Mouse (Mus musculus) C2C12 (cell line): Measurements from ENCODE around the gene Fam133b. TPM values are rescaled to one million over a fixed set of nuclear protein-coding genes. Genes with fewer than 3 reads are reported as not detected.

Experiments used
- H3K27me3 ChIP-seq: one replicate; pipeline ENCODE4 v1.6.1; 2011; ENCODE audit not compliant: control insufficient read depth, insufficient read depth, insufficient read length
- H3K36me3 ChIP-seq: one replicate; pipeline ENCODE4 v1.6.1; 2011; ENCODE audit not compliant: control insufficient read depth, insufficient read depth
- H3K4me3 ChIP-seq: one replicate; pipeline ENCODE4 v1.5.1; 2011; ENCODE audit warnings: mild to moderate bottlenecking, control low read depth; ENCODE audit not compliant: poor library complexity, insufficient read depth, severe bottlenecking
- H3K79me2 ChIP-seq: one replicate; pipeline ENCODE4 v1.6.1; 2011; ENCODE audit not compliant: control insufficient read depth, insufficient read depth
- H3K79me3 ChIP-seq: one replicate; pipeline ENCODE4 v1.6.1; 2011; ENCODE audit warnings: low read depth, control low read depth
- H3ac ChIP-seq: one replicate; pipeline ENCODE3; 2011; ENCODE audit warnings: low read depth; ENCODE audit not compliant: control insufficient read depth, insufficient read length
- CEBPB ChIP-seq: IDR thresholded peaks from one replicate; pipeline ENCODE4 v1.6.1; 2011; ENCODE audit warnings: low read depth, mild to moderate bottlenecking, control low read depth, moderate library complexity
- CTCF ChIP-seq: IDR thresholded peaks from one replicate; pipeline ENCODE4 v1.5.1; 2011; ENCODE audit not compliant: control insufficient read depth, insufficient read depth, insufficient read length
- FOSL1 ChIP-seq: IDR thresholded peaks from one replicate; pipeline ENCODE4 v1.8.0; 2011; ENCODE audit warnings: mild to moderate bottlenecking, low read length; ENCODE audit not compliant: poor library complexity, insufficient read depth, severe bottlenecking
- MAX ChIP-seq: IDR thresholded peaks from one replicate; pipeline ENCODE4 v1.6.1; 2011; ENCODE audit warnings: mild to moderate bottlenecking, control low read depth
- MYOD1 ChIP-seq: IDR thresholded peaks from one replicate; pipeline ENCODE4 v1.6.1; 2011; ENCODE audit warnings: low read depth; ENCODE audit not compliant: control insufficient read depth, insufficient read length
- MYOG ChIP-seq: IDR thresholded peaks from one replicate; pipeline ENCODE4 v1.6.1; 2011; ENCODE audit not compliant: control insufficient read depth, insufficient read length; ENCODE audit errors: extremely low read depth
- USF1 ChIP-seq: IDR thresholded peaks from one replicate; pipeline ENCODE4 v1.6.1; 2011; ENCODE audit warnings: low read depth, mild to moderate bottlenecking, control low read depth, moderate library complexity
- long read RNA-seq, 2 experiments: library from polyadenylated mRNA; unstranded; transcript quantifications; one replicate each; pipeline ENCODE4 v2.0.0; 2019 to 2020
- polyA plus RNA-seq: library from polyadenylated mRNA; unstranded; fragments of >200 nt; fragmentation: generic; extraction: Trizol; gene quantifications from one replicate; pipeline ENCODE4 v1.2.1, GENCODE M21; 2012; ENCODE audit warnings: missing spikeins

Fam133b gene
- 13.3 TPM for polyA plus RNA-seq
- long read RNA-seq, experiment 1, partial matches to known transcripts: 12 of 19 reads
- long read RNA-seq, experiment 1, other reads (novel, unspliced or antisense): 2 of 19 reads
- long read RNA-seq, experiment 2, transcript Fam133b-201 (11 exons, 1,491 nt): major isoform, 17 of 22 reads
- long read RNA-seq, experiment 2, partial matches to known transcripts: 0 of 22 reads
- long read RNA-seq, experiment 2, other reads (novel, unspliced or antisense): 3 of 22 reads

DNA sequence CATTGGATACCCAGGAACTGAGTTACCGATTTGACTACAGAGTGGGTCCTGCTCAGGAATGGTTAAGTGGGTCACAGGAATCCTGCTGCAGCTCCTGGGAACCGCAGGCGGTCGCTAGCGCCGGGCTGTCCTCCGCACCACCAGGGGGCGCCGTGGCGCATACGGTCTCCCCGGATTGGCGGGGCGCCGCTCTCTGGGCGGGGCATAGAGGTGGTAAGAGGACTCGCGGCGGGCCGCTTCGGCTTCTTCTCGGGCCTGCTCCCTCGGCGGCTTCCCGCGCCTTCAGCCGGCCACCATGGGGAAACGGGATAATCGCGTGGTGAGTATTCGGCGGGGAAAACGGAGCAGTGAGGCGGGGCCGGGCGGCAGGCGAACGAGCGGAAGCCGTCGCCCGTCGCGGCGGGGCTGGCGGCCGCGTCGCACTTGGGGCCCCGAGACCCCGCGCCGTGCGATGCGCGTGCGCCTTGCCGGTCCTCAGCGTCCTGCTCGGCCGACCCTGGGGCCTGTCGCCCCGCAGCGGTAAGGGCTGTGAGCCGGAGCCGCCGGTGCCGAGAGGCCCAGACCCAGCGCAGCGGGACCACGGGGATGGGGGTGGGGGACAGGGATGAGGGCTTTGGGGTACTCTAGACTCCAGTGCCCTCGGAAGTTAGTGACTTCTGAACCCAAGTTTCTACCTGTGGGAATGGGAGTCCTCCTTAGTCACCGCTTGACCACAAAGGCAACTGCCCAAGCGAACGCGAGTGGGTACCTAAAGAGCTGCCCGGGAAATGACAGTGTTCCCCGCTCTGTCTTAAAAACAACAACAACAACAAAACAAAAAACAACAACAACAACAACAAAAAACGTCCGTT is at the start of gene Fam133b:
Gene Fam133b (plus strand): TSS at position 205 of the 851 bp plus-strand sequence.
- Histone ChIP-seq H3K27me3 (no peaks in the 10 kb centered on the region), H3K4me3 (peak within 1 kb of the TSS; percentile 87), H3K36me3 (peaks cover 22% of the 10 kb centered on the region), H3K79me3 (peaks cover 49% of the 10 kb centered on the region), H3ac (peak within 1 kb of the TSS; percentile 91), H3K79me2 (peaks cover 54% of the 10 kb centered on the region)
- TF ChIP-seq CTCF: peak; percentile 98
- peak; percentile 34 for TF ChIP-seq MAX
- no peak for TF ChIP-seq MYOD1
- no peak for TF ChIP-seq CEBPB

DNA sequence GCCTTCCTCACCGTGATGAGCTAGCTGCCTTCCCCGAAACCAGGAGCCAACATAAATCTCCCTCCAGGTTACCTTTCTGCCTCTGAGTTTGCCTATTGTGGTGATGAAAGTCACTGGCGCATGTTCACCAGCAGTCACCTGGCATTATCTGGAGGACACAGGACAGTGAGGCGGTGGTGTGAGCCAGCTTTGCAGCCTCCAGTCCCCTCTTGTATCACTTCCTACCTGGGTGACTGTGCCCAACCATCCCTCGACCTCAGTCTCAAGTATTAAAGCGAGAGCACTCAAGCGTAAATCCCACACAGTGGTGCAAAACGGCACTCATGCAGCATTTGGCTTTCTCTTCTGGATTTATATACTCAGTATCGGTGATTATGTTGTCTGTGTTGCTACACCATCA is 49.7 kb upstream of the Fam133b start:
- no peak overlapping the region for H3K4me3 ChIP-seq
- peaks cover 53% of the 10 kb centered on the region for H3K79me2 ChIP-seq
- H3K27me3 ChIP-seq: no peaks in the 10 kb centered on the region
- peaks cover 24% of the 10 kb centered on the region for H3K36me3 ChIP-seq
- peaks cover 9% of the 10 kb centered on the region for H3K79me3 ChIP-seq
- TF ChIP-seq MYOG: no peak
- no peak for TF ChIP-seq USF1
- TF ChIP-seq FOSL1: no peak
- TF ChIP-seq MAX: no peak
- TF ChIP-seq MYOD1: no peak
- TF ChIP-seq CEBPB: no peak
- TF ChIP-seq CTCF: no peak
- no peak overlapping the region for H3ac ChIP-seq

GRCm38 (mm10) chr5:3494452-3495187 is 49.0 kb upstream of the Fam133b start:
- Histone ChIP-seq H3K79me2 (peaks cover 59% of the 10 kb centered on the region), H3K27me3 (no peaks in the 10 kb centered on the region), H3K79me3 (peaks cover 13% of the 10 kb centered on the region), H3K4me3 (no peak overlapping the region), H3K36me3 (peaks cover 26% of the 10 kb centered on the region), H3ac (peak overlapping the region; percentile 13)
- TF ChIP-seq MAX (peak; percentile 67), MYOG (no peak), MYOD1 (peak; percentile 72), FOSL1 (peak; percentile 89)

- TF ChIP-seq MYOD1 (no peak), FOSL1 (no peak), CTCF (no peak), MYOG (no peak), USF1 (no peak), MAX (no peak), CEBPB (no peak)
- peaks cover 56% of the 10 kb centered on the region for H3K79me2 ChIP-seq
- H3K27me3 ChIP-seq: no peaks in the 10 kb centered on the region
- no peak overlapping the region for H3K4me3 ChIP-seq
- peaks cover 14% of the 10 kb centered on the region for H3K79me3 ChIP-seq
- H3K36me3 ChIP-seq: peaks cover 26% of the 10 kb centered on the region
- H3ac ChIP-seq: no peak overlapping the region
These were observed 46.1 kb upstream of the Fam133b start for GRCm38 (mm10) chr5:3497505-3497925.

GRCm38 (mm10) chr5:3500298-3500697 is 43.3 kb upstream of the Fam133b start:
- no peak overlapping the region for H3ac ChIP-seq
- peaks cover 26% of the 10 kb centered on the region for H3K79me3 ChIP-seq
- peaks cover 22% of the 10 kb centered on the region for H3K36me3 ChIP-seq
- TF ChIP-seq USF1 (no peak), CEBPB (no peak), MAX (no peak), MYOD1 (no peak), FOSL1 (no peak), MYOG (no peak), CTCF (no peak)
- no peak overlapping the region for H3K4me3 ChIP-seq
- H3K79me2 ChIP-seq: peaks cover 67% of the 10 kb centered on the region
- H3K27me3 ChIP-seq: no peaks in the 10 kb centered on the region
